Mouse (Mus musculus): ENCODE measurements at regions not wholly inside any gene's neighbourhood (a gene's known extent, or its start where the extent isn't known, plus 50 kb on each side); places are given as distances from the start of the nearest gene placed in this dataset.

GRCm38 (mm10) chr10:84310653-84311052 is 129.7 kb downstream of the Nuak1 start:
- H3K9me3 ChIP-seq: no peaks in the 10 kb centered on the region
- H3K27ac ChIP-seq: no peak overlapping the region
- no peak overlapping the region for H3K4me3 ChIP-seq
- no peaks in the 10 kb centered on the region for H3K27me3 ChIP-seq (ENCODE audit: insufficient read depth, poor library complexity, severe bottlenecking)
- H3K36me3 ChIP-seq: no peaks in the 10 kb centered on the region
- 84% methylated on average over 5 of the region's 5 CpGs for WGBS
- H3K4me1 ChIP-seq: no peaks in the 10 kb centered on the region
- no peak for DNase-seq (ENCODE audit: low spot score)

DNA sequence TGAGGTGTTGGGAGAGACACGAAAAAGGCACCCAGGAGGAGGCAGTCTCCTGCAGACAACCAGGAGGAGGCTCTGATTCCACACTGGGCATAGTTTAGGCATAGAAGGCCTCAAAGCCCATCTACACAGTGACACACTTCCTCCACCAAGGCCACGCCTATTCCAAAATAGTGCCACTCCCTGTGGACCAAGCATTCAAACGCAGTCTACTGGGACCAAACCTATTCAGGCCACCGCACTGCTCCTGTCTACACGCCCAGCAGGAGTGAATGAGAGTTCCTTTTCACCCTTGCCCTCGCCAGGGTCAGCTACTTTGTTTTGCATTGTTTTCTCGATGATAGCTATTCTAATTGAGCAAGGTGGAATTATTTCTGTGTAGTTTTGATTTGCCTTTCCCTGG is 127.7 kb downstream of the Nuak1 start:
- Histone ChIP-seq H3K4me1 (no peaks in the 10 kb centered on the region), H3K27ac (no peak overlapping the region), H3K27me3 (ENCODE audit: insufficient read depth, poor library complexity, severe bottlenecking) (no peaks in the 10 kb centered on the region), H3K9me3 (no peaks in the 10 kb centered on the region), H3K4me3 (no peak overlapping the region), H3K36me3 (no peaks in the 10 kb centered on the region)
- no peak for DNase-seq (ENCODE audit: low spot score)
- WGBS: 67% methylated on average over 7 of the region's 7 CpGs

- Histone ChIP-seq H3K4me3 (no peak overlapping the region), H3K9me3 (no peaks in the 10 kb centered on the region), H3K27ac (no peak overlapping the region), H3K27me3 (ENCODE audit: insufficient read depth, poor library complexity, severe bottlenecking) (no peaks in the 10 kb centered on the region), H3K36me3 (no peaks in the 10 kb centered on the region), H3K4me1 (peaks cover 3% of the 10 kb centered on the region; the same call in 1 of the 2 replicates)
- 80% methylated on average over 1 of the region's 1 CpGs for WGBS
- DNase-seq (ENCODE audit: low spot score): no peak
These were observed 123.5 kb downstream of the Nuak1 start for GRCm38 (mm10) chr10:84316857-84317256.

- Histone ChIP-seq H3K27me3 (ENCODE audit: insufficient read depth, poor library complexity, severe bottlenecking) (no peaks in the 10 kb centered on the region), H3K9me3 (no peaks in the 10 kb centered on the region), H3K4me1 (peaks cover 3% of the 10 kb centered on the region; the same call in 1 of the 2 replicates), H3K27ac (no peak overlapping the region), H3K4me3 (no peak overlapping the region), H3K36me3 (no peaks in the 10 kb centered on the region)
- no peak for DNase-seq (ENCODE audit: low spot score)
- WGBS: 41% methylated on average over 5 of the region's 5 CpGs
These were observed 122.4 kb downstream of the Nuak1 start for GRCm38 (mm10) chr10:84317960-84318359.

Measured in heart, embryonic 10.5 days (tissue).